Mouse (Mus musculus): ENCODE measurements around the gene Lgi1. TPM values are rescaled to one million over a fixed set of nuclear protein-coding genes. Genes with fewer than 3 reads are reported as not detected.
A peak's percentile ranks its signal among the peaks of the same experiment; 100 is the strongest.

The Lgi1 gene
- polyA plus RNA-seq (2017; shearing (Covaris generic)): not detected

- no peak for ATAC-seq
Observed at GRCm38 (mm10) chr19:38264505-38265500, at the start of gene Lgi1. Gene Lgi1, plus strand, starts transcription at chr19:38264536.

- no peak for ATAC-seq
Observed at GRCm38 (mm10) chr19:38217696-38218095, 46.6 kb upstream of the Lgi1 start.

- ATAC-seq: peak; percentile 3
Observed at GRCm38 (mm10) chr19:38223356-38223904, 40.9 kb upstream of the Lgi1 start.

GRCm38 (mm10) chr19:38223905-38224684 is 40.2 kb upstream of the Lgi1 start, which contains the start of gene Fra10ac1:
Gene Fra10ac1, minus strand, starts transcription at chr19:38224156.
- peak; percentile 87 for ATAC-seq

- ATAC-seq: no peak
Observed at GRCm38 (mm10) chr19:38224685-38225060, 39.7 kb upstream of the Lgi1 start.

DNA sequence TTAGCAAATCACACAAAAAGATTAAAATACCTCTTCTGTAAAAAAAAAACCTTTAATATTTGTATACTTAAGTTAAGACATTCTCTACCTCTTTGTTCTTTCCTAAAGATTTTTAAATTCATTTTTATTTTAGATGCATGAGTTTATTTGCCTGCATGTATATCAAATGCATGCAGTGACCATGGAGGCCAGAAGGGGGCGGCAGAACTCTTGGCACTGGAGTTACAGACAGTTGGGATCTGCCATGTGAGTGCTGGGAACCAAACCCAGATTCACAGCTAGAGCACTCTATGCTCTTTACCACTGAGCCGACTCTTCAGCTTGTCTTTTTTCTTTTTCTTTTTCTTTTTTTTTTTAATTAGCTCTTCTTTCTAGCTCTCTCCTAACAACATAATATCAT is 35.6 kb upstream of the Lgi1 start:
- ATAC-seq: no peak

GRCm38 (mm10) chr19:38232087-38232486 is 32.2 kb upstream of the Lgi1 start:
- no peak for ATAC-seq

- ATAC-seq: no peak
Observed at GRCm38 (mm10) chr19:38232516-38232915, 31.8 kb upstream of the Lgi1 start.

- no peak for ATAC-seq
Observed at GRCm38 (mm10) chr19:38236526-38236925, 27.8 kb upstream of the Lgi1 start.

GRCm38 (mm10) chr19:38237834-38238212 is 26.5 kb upstream of the Lgi1 start:
- peak; percentile 61 for ATAC-seq

DNA sequence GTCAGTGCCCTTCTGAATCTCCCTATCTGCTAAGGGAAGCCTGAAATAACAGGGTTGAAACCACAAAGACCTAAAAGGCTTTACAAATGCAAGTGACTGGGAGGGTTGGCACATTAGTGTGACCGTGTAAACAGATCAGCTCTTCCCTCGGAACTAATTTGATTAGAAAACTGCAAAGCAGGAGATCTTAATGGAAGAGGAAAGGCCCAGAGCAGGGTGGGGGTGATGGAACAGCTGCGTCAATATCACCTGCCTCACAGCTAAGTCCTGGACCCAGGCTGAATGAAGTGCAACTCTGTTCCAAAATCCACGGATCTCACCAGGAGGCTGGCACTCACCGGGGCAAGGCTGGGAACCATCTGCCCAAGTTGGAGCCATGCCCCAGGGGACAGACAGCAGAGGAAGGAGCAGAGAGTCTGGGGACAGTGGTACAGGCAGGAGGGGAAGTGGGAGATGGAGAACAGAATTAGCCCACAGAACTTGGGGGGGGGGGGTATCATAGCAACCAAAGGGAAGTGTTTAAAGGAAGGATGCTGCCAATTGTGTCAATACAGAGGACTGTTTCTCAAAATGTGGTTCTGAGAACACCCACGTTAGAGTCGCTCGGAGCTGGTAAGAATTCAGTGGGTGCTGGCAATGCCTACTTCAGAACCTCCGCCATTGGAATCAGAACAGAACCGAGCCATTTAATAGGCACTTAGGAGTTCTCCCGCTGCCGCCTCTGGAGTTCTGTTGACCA is 26.0 kb upstream of the Lgi1 start:
- no peak for ATAC-seq

GRCm38 (mm10) chr19:38242314-38242852 is 22.0 kb upstream of the Lgi1 start:
- no peak for ATAC-seq

DNA sequence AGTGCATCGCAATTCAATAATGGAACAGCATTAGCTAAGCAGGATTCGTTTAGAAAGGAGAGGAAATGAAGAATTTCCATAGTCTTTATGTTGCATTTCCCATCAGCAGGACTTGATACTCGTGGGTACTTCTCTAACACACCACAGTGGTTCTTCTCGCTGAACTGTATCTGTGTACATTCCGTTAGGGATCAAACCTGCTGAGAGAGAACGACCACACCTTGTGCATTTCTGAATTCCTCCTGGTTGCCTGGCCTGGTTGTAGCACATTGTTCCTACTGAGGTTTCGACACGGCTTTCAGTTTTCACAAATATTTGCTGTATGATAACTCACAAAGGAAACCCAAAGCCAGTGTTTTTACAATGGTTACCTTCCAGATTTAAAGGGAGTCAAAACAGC is 19.6 kb upstream of the Lgi1 start:
- ATAC-seq: no peak

DNA sequence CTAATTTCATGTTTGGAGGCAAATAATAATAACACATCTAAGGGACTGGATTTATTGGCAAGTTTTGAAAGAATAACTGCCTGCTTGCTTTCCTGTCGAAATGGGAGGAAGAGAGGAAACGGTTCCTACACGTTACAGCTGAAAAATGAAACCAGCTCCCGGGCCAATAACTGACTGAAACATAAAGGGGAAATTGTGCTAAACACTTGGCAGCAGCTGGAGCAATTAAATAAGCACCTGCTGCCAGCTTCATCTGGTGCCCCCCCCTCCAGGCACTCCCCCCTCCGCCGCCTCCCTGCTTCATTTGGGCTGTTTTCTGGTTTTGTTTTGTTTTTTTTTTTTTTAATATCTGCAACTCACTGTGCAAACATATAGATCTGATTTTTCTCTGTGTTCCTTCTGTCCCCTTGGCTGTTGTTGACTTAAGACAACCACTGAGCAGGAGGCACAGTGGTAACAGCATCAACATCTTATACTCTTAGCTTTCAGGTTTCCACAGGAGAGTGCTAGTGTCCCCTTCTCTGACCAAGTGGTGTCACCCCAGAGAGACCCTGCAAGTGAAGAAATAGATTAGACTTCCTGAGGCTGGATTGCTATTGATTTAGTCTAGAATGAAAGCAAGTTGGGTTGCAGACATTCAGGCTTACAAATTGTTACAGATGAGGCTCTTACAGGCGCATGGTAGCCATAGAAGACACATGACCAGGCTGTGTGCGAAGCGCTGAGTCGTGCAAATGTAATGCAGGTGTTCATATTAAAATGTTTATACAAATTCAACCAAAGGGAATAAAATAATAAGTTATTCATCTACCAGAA is 18.8 kb upstream of the Lgi1 start:
- no peak for ATAC-seq

- ATAC-seq: no peak
Observed at GRCm38 (mm10) chr19:38246177-38246622, 18.1 kb upstream of the Lgi1 start.

DNA sequence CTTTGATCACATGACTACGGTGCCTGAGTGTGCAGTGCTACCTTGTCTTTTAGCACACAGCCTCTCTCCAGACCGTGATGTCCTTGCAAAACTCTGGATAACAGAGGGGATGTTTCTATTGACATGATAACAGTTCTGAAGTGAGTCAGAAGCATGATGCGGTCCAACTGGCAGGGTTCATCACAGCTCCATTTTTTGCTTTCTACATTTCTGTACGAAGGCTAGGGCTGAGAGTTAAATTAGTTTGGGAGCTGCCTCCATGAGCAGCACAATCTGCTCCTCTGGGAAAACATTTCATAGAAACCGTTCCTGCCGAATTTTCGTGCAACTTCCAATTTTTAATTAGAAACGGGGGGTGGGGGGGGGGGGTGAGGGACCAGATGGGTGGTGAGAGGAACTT is 14.7 kb upstream of the Lgi1 start:
- ATAC-seq: no peak

- ATAC-seq: no peak
Observed at GRCm38 (mm10) chr19:38253796-38254195, 10.5 kb upstream of the Lgi1 start.

DNA sequence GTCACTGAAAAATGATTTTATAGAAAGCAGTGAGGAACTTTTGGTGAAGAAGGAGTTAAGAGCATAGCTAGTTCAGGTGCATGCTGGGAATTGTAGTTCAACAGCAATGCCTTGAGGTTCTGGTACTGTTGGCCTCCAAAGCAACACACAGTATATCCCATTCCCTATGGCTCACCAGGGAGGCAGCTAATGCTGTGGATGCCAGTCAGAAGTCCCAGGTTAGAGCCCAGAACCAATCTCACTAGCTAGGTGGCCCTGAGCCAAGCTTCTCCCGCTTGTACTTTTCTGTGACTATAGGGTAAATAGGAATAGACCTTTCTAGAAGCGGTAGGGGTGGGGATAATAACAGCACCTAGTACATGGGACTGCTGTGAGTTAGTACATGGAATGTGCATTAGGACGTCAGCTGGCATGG is 5.7 kb upstream of the Lgi1 start:
- ATAC-seq: no peak

GRCm38 (mm10) chr19:38259436-38259835 is 4.9 kb upstream of the Lgi1 start:
- no peak for ATAC-seq

DNA sequence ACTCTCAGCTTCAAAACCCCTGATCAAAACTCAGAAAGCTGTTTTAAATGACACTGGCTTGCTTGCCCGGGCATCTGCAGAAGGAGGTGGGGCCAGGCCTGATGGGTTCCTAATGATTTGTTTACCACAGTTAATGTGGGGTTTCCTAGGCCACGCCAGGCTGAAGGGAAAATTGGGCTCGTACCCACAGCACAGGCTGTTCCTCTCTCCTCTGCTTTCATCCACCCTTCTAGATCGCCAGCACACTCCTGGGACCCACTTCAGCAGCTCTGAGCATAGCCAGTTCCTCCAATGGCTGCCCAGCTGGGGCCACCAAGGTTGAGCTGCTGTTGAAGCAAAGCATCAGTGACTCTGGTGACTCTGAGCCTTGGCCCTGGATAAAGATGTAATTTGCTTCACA is 4.0 kb upstream of the Lgi1 start:
- no peak for ATAC-seq

DNA sequence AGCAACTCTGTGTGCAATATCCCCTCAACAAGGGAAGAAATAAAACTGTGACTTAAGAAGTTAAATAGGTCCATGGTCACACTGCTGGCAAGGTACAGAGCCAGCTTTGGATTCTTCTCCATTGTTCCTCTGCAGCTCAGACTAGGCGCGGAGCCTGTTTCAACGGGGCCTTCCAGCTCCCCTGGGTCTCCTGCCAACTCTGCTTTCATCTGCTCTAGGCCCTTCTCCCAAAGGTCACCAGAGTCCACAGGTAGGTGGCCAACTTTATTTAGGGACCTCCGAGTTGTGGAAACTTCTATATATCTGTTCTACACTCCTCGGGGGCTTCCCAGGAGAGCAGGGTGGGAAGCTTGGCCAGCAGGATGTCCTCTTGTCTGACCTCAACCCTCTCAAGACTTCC is 3.0 kb upstream of the Lgi1 start:
- ATAC-seq: no peak

All from activated CD4-positive, CD25-positive, alpha-beta regulatory T cell, adult 4 months (primary cell).